Mouse (Mus musculus) embryo, embryonic 11.5 days (tissue): ENCODE measurements around the gene Rasgrp3.
A peak's percentile ranks its signal among the peaks of the same experiment; 100 is the strongest.
"Not testable (repeated sequence)": the region's sequence is repeated elsewhere in the genome, so short reads cannot be mapped to it uniquely, and the experiment has no call there.

Experiments used
- DNase-seq: peaks from one replicate; pipeline ENCODE4 v3.0.0-alpha.2; 2012; ENCODE audit warnings: low read depth, low spot score

Rasgrp3 gene

DNA sequence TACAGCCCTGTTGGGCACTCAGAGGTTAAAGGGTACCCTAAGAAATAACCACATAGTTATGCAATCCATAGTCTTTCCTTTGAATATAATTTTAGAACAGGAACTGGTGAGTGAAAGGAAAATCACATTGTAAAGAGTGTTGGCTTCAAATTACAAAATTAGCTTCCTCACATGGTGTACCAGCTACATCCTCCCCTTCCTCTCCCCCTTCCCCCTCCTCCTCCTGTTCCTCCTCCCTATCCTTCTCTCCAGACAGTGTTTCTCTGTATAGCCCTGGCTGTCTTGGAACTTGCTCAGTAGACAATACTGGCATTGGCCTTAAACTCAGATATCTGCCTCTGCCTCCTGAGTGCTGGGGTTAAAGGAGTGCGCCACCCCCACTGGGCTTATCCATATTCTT lies 26.1 kb downstream of the Rasgrp3 start:
- no peak for DNase-seq

DNA sequence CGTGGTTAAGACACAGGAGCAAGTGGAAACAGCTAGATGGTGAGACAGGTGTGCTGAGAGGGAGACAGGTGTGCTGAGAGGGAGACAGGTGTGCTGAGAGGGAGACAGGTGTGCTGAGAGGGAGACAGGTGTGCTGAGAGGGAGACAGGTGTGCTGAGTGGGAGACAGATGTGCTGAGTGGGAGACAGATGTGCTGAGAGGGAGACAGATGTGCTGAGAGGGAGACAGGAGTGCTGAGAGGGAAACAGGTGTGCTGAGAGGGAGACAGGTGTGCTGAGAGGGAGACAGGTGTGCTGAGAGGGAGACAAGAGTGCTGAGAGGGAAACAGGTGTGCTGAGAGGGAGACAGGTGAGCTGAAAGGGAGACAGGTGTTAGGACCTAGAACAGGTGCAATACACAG lies 27.5 kb downstream of the Rasgrp3 start:
- not testable (repeated sequence) for DNase-seq

DNA sequence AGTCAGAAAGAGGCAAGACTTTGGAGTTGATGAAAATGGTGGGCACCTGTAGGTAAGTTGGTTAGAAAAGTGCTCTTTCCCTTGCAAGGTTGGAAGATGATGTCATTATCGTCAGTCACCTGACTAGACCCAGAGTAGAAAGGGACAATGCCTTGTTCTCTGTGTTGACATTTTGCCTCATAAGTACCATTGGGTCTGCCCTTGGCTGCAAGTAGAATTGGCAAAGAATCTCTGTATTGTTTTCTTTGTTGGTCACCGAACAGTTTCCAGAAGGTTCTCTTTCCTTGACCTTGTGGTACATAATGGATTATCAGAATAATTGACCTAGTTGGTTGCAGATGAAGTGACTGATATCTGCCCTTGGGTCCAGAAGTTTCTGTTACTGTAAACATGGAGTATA lies 27.9 kb downstream of the Rasgrp3 start:
- DNase-seq = no peak

DNA sequence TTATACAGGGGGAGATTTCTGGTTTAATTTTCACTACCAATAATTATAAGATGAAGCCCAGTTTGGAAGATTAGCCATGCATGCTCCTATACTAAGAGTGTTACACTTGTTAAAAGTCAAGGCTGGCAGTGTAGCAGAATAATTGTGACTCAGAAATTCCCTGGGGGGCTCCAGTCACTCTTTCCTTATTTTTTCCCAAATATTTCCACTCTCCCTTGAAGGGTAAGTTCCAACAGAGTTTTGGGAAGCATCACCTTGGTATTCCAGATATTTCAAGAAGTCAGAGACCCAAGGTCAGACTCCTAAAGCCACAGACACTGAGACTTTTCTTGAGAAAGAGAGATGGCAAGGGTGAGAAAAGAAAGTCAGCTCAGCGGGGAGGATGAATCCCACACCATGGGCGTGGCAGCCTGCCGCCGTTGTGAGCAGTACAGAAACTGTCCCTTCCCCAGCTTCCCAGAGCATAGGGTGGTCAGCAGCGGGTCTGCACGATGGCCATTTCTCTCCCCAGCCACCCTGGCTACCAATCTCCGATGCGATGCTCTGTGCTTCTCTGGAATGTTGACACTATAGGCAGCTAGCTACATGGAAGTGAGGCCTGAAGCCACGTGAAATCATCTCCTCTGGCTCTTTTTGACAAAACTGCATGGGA lies 28.8 kb downstream of the Rasgrp3 start:
- no peak for DNase-seq

DNA sequence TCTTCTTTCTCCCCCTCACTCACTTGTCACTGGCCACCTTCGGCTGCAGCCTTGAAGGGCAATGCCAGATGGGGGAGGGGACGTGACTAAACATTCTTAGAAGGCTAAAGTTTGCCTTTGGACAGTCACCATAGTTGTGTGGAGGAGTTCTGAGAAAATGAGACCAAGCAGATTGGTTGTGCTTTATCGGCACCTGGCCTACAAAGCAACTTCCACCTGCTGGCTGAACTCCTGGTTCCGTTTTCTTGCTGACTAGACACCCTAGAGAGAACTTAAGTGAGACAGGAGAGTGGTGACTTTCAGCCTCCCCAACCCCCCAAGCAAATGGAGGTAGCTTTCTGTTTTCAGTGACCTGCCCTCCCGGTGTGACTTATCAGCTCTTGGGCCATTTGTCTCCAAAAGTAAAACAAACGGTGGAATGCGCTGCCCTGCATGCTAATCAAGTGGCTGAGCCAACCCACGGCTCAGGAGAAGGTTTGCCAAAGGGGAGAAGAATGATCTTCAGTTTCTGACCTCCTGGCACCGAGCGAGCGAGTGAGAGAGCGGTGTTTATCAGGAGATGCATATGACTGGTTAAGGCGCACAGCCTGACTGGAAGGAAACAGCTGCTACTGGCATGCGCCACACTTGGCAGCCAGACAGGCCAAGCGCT lies 29.4 kb downstream of the Rasgrp3 start:
- DNase-seq = peak; percentile 27

DNA sequence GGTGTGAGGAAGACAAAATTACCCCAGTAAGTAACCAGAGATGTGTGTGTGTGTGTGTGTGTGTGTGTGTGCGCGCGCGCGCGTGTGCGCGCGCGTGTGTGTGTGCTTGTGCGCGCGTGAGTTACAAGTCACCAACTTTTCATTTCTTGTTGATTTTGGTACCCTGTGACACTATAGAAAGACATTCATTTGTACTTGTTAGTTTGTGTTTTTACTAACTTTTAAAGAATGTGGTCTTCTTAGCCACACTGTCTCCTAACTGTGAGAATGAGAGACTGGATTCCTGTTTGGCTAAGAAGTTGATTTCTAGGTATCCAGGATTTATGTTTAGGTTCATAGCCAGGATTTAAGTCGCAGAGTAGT lies 29.9 kb downstream of the Rasgrp3 start:
- no peak for DNase-seq

DNA sequence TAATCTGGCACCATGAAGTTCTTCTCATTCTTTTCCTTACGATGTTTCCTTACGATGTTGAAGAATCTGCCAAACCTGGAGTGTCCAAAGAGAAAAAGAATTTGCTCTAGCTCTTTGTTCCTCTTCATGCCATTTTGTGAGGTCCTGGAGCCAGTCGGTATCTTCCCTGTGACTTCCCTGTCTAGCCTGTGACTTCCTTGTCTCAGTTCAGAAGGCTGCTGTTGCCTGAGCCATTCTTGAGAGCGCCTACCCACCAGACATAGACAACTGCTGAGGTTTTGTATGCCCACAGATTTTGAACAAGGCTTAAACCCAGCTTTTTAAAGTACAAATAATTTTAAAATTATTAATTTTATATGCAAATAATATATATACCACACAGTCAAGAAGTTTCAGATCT lies 31.3 kb downstream of the Rasgrp3 start:
- no peak for DNase-seq

DNA sequence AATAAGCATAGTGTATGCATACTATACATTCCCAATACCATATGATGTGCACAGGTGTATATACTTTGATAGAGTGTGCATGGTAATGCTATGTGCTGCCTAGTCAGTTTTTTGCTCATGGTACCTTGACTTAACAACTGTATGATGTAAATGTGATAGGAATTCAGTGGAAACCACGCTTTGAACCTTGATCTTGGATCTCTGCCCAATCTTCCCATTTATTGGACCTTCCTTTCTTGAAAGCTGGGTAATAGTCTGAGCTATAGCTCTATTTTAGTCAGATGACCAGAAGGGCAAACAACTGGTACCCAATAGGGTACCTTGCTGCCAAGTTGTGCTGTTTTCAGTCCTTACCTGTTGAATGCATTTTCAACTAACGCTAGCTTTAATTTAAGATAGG lies 31.8 kb downstream of the Rasgrp3 start:
- DNase-seq = no peak

DNA sequence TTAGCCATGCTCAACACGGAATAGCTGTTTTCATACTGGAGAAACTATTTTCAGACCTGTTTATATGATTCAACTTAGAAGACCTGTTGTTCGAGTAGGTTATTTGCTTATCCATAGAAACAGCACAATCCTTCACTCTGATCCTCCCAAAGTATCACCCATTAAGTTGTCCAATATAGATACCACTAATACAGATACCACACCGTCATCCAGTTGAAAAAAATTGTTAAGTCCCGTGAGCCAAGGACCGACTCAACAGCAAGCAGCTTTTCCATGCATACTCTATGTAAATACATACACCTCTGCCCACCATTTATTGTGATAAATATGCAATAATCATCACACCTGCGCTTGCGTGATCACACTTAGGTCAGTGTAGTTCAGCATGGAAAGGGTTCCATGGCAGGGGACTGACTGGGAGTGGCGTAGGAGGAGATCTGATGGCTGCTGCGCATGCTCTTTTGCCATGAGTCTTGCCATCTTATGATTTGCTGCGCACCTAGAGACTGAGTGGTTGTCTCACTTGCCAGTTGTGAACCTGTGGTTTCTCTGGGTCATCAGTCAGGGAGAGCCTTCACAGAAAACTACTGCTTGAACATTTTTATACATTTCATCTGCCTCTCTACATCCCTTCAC lies 32.9 kb downstream of the Rasgrp3 start:
- no peak for DNase-seq

DNA sequence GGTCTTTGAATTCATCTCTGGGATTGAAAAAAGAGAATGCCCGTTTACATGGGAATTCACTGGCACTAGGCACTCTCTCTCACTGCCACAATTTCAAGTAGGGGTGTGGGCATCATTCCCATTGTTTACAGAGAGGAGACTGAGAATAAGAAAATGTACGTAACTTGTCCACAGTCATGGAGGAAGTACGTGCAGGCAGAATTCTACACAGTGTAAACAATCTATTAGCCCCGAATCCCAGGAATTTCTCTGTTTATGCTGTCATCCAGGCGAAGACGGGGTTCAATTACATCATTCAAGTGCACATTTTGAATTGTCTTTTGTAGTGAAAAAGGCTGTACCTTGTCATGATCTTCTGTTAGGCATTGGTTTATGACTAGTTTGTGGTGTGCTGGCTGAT lies 34.6 kb downstream of the Rasgrp3 start:
- no peak for DNase-seq

DNA sequence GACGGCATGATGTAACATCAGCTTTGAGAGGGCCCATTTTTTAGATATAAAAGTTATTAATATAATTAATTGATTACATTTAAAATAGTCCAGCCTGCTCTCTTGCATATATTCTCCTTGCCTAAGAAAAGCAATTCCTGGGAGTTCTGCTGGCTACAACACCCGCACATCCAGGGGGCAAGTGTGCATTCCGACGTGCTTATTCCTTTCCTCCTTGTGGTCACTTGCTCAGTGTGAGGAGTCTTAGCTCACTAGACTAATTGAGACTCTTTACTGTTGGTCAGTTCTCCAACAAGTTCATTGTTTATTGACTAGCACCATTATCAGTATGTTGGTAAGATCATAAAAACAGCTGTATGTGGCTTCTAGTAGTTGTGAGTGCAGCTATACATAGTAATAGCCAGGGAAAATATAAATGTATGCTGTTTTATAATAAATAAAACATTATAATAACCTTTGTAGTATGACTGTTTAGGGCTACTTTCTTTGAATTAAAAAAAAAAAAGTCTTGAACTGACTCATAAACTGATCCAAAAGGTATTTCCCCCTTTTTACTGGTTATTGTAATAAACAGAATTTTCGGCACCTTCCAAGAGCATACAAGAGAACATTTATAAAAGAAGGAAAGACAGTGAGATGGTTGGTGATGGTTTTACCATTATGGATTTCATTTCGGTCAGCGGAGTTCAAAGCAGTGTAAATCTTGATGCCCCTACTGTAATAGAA lies 35.4 kb downstream of the Rasgrp3 start:
- DNase-seq = no peak

DNA sequence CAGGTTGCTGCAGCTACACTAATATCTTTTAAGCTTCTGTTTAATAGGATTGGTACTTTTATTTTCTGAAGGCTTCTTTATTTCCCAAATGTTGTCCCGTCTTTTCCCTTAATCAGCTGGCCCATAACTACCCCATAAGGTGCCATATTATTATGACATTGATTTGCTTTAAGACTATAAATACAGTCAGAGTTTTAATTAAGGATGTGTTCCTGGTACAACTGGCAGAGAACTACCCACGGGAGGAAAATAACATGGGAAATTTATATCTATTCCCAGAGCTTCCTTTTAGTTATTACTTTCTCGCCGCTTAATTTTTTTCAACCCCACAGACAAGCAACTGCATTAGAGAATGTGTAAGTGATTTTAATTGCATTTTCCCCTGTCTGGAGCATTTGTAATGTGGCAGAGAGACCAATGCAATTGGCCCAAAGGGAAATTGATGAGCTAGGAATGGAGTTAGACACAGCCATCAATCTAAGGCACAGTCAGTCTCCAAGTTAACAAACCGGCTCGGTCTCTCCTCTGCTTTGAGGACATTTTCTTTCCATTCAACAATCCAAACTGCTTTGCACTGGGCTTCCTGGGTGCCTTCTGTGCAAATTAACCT lies 36.1 kb downstream of the Rasgrp3 start:
- DNase-seq = no peak

DNA sequence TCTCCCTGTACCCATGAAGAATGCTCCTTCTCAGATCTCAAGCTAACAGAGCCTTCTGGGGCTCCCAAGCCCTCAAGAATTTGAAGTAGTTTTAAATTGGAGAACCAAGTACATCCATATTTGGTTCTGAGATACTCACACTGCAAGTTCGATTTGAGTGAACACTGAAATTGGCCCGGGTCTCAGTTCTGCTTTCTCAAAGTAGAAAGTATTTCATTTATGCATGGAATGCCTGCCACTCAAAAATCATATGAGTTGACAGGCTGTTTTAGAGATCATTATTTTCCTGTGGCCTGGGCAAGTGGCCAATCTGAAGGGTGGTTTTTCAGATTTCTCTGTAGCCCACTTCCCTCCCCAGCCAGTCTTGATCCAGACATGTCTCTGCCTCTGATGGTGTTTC lies 36.7 kb downstream of the Rasgrp3 start:
- no peak for DNase-seq

DNA sequence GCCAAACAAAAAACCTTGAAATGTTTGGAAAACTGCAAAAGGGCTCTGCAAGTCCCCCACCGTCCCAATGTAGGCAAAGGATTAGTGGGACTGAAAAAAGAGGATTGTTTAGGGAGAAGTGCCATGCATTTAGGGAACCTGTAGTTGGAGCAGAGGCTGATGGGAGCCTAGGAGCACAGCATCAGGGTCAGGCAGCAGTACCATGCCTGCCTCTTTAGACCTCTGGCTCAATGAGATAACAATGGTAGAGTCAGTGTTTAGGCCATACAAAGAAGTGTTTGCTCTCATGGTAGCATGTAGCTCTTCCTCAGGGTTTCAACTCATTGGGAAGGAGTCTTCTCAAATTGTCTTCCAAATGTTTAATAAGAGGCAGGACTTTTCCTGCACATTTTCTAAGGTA lies 40.3 kb downstream of the Rasgrp3 start:
- no peak for DNase-seq

DNA sequence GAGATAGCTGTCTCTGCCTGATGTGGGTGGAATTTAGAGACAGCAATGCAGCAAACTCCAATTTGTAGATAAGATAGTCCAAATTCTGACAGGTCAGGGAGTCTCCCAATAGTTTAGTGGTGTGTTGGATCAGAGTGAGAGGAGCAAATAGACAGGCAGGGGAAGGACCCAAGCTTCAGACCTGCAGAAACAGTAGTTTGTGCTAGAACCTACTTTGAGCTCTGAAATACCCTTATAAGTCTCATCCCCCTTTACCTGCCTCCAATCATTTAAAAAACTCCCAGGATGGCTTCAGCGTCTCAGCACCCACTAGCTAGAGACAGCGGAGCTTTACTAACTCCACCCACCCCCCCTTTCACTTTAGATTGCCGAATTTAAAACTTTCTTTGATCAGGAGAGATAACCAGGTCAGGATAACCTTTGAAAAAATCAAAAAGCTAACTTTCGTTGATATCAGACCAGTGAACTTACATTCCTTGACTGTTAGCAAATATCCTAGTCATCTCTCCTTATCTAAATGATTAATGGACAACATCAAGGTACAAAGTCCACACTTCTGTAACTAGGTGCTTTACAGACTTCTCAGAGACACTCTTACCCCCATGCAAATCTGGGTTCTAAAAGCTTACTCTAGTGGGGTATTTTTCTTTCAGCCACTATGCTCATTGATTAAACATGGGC lies 41.2 kb downstream of the Rasgrp3 start:
- no peak for DNase-seq

DNA sequence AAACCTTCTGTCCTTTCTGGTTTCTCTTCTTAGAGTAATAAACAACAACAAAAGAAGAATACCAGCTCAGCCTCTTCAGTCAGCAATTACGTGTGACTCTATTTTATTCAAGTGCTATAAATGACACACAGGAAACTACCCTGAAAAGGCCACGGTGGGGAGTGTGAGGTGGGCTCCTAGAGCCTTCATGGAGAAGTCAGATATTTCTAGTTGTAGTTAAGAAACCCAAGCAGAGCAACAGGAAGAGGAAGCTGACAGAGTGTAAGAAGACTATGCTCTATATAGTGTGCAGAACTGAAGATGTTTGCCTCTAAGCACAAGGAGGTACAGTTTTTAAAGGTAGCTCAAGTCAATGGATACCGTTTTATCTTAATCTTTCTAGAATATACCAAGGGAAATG lies 42.0 kb downstream of the Rasgrp3 start:
- no peak for DNase-seq

DNA sequence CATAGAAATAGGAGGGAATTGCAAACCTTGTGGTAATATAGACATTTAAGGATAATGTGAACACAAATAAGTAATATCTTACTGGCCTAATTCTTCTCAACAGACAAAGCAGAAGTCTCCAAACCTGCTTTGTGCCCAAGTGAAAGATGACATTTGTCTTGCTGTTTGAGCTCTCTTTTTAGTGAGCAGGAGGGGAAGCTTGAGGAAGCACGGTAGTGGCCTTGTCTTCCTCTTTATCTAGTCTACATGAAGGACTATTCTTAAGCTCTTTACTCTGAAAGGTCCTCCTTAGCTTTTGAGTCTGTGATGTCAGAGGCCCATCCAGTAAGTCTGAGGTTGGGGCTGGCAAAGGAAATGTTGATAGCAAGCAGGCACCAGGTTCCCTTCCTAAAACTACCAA lies 43.1 kb downstream of the Rasgrp3 start:
- DNase-seq = no peak

DNA sequence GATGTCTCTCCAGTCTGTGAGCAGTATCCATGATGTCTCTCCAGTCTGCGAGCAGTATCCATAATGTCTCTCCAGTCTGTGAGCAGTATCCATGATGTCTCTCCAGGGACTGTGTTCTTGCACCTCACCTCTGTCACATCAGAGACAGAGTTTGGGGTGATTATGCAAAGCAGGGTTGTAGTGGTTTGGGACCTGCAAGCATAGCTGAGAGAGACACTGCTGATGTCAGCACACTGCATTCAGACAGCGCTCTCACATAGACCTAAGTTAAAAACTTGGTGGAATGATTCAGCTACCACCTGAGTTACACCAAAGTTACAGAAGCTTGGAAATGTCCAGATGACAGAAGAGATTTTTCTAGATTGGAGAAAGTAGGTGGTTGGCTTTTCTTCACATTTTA lies 44.0 kb downstream of the Rasgrp3 start:
- DNase-seq = no peak

DNA sequence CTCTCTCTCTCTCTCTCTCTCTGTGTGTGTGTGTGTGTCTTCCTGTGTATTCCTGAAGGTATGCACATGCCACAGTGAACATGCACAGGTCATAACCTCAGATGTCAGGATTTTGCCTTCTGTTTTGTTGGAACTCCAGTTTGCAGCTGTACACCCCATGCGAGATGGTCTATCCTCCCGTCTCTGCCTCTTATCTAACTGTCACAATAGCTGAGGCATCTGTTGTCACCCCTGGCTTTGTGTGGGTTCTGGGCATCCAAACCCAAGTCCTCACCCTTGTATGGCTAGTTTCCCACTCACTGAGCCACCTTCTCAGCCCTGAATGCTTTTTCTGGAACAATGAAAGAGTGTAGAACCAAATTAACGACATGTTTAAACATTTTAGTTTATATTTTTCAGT lies 44.7 kb downstream of the Rasgrp3 start:
- DNase-seq = no peak

DNA sequence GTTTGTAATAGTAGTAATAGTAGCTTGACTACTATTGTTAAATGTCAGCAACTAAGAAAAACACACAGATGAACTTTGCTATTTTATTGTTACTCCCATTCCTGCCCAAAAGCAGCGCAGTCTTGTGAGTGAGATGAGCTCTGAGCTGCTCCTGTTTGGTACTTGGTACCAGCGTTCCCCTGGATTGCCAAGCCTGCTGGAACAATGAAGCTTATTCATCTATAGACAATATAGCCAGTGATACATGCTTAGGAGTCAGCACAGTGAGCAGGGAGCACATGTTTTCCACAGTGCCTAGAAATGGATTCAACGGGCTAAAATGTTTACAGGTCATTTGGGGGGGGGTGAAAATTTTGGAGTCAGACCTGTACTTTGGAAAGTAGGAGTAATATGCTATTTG lies 50.5 kb downstream of the Rasgrp3 start:
- no peak for DNase-seq

DNA sequence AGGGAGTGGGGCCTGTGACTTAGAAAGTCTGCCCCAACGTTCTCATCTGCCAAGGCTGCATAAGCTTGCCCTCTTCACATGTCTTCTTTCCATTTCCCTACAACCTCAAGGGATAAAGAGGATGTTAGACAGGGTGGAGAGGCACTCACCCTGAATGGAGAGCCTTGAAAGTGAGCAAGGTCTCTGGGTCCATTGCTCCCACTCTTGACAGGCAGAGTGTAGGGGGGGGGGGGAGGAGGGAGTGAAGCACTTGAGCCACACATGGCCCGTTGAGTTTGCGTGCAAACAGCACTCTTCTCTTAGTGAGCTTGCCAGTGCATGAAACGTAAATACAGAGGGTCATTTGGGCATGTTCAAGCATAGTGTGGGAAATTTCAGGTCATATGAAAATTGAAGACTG lies 59.5 kb downstream of the Rasgrp3 start:
- DNase-seq = no peak

DNA sequence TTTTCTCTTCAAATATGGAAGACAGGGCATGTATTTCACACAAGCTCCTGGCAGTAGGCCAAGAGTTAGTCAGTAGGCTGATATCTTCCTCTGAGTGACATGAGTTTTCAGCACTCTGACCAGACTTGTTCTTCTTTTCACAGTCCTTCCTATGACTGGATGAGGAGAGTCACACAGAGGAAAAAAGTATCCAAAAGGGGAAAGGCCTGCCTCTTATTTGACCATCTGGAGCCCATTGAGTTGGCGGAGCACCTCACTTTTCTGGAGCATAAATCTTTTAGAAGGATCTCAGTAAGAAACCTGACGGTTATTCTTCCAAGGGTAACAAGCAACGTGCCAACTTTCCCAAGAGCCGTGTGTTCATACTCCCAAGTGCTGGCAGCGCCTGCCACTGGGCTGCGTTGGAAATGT lies 62.5 kb downstream of the Rasgrp3 start:
- no peak for DNase-seq
